Mouse (Mus musculus): ENCODE measurements around the gene Pofut2. TPM values are rescaled to one million over a fixed set of nuclear protein-coding genes. Genes with fewer than 3 reads are reported as not detected.

Gene Pofut2
- polyA plus RNA-seq, 1 experiment from 2014 or later = 83.9 TPM

GRCm38 (mm10) chr10:77289559-77289958 lies 30.5 kb downstream of the Pofut2 start:
- DNase-seq (ENCODE audit: low spot score) = no peak
- Histone ChIP-seq H3K4me2 (ENCODE audit: low read depth, severe bottlenecking) (no peak overlapping the region), H3K9me3 (ENCODE audit: control insufficient read depth, low read length) (no peaks in the 10 kb centered on the region), H3K36me3 (ENCODE audit: control insufficient read depth, insufficient read depth, low read length) (no peaks in the 10 kb centered on the region), H3K4me3 (ENCODE audit: low read depth, low read length) (no peak overlapping the region), H3K9ac (ENCODE audit: low read length) (no peak overlapping the region), H3K27me3 (ENCODE audit: control insufficient read depth, insufficient read depth, low read length) (no peaks in the 10 kb centered on the region), H3K4me1 (ENCODE audit: control insufficient read depth, insufficient read depth, low read length) (no peaks in the 10 kb centered on the region), H3K27ac (replicated peaks; ENCODE audit: low read depth, low read length) (no peak overlapping the region)
- 89% methylated on average over 8 of the region's 8 CpGs for WGBS
- ATAC-seq (ENCODE audit: insufficient number of reproducible peaks, low FRiP score, low TSS enrichment, low read depth) = no peak

- no peak for ATAC-seq (ENCODE audit: insufficient number of reproducible peaks, low FRiP score, low TSS enrichment, low read depth)
- no peak overlapping the region for H3K4me2 ChIP-seq (ENCODE audit: low read depth, severe bottlenecking)
- WGBS = 81% methylated on average over 17 of the region's 17 CpGs
- no peaks in the 10 kb centered on the region for H3K36me3 ChIP-seq (ENCODE audit: control insufficient read depth, insufficient read depth, low read length)
- DNase-seq (ENCODE audit: low spot score) = no peak
- no peak overlapping the region for H3K4me3 ChIP-seq (ENCODE audit: low read depth, low read length)
- H3K4me1 ChIP-seq (ENCODE audit: control insufficient read depth, insufficient read depth, low read length) = no peaks in the 10 kb centered on the region
- H3K27me3 ChIP-seq (ENCODE audit: control insufficient read depth, insufficient read depth, low read length) = no peaks in the 10 kb centered on the region
- H3K9ac ChIP-seq (ENCODE audit: low read length) = no peak overlapping the region
- no peak overlapping the region for H3K27ac ChIP-seq (replicated peaks; ENCODE audit: low read depth, low read length)
- no peaks in the 10 kb centered on the region for H3K9me3 ChIP-seq (ENCODE audit: control insufficient read depth, low read length)
These were observed 31.8 kb downstream of the Pofut2 start for GRCm38 (mm10) chr10:77290624-77291366.

- H3K9me3 ChIP-seq (ENCODE audit: control insufficient read depth, low read length) = no peaks in the 10 kb centered on the region
- WGBS = 90% methylated on average over 12 of the region's 12 CpGs
These were observed 35.7 kb downstream of the Pofut2 start for GRCm38 (mm10) chr10:77294691-77295090.

GRCm38 (mm10) chr10:77298621-77299020 lies 39.6 kb downstream of the Pofut2 start:
- DNase-seq (ENCODE audit: low spot score) (no peak), ATAC-seq (ENCODE audit: insufficient number of reproducible peaks, low FRiP score, low TSS enrichment, low read depth) (no peak)
- H3K27ac ChIP-seq (replicated peaks; ENCODE audit: low read depth, low read length) = no peak overlapping the region
- no peaks in the 10 kb centered on the region for H3K36me3 ChIP-seq (ENCODE audit: control insufficient read depth, insufficient read depth, low read length)
- no peak overlapping the region for H3K4me3 ChIP-seq (ENCODE audit: low read depth, low read length)
- no peaks in the 10 kb centered on the region for H3K9me3 ChIP-seq (ENCODE audit: control insufficient read depth, low read length)
- H3K4me1 ChIP-seq (ENCODE audit: control insufficient read depth, insufficient read depth, low read length) = no peaks in the 10 kb centered on the region
- no peak overlapping the region for H3K9ac ChIP-seq (ENCODE audit: low read length)
- no peaks in the 10 kb centered on the region for H3K27me3 ChIP-seq (ENCODE audit: control insufficient read depth, insufficient read depth, low read length)
- WGBS = 78% methylated on average over 8 of the region's 8 CpGs
- H3K4me2 ChIP-seq (ENCODE audit: low read depth, severe bottlenecking) = no peak overlapping the region

More at GRCm38 (mm10) chr10:77294691-77295090, 35.7 kb downstream of the Pofut2 start:
- no peaks in the 10 kb centered on the region for H3K4me1 ChIP-seq (ENCODE audit: control insufficient read depth, insufficient read depth, low read length)
- no peak for DNase-seq (ENCODE audit: low spot score)
- no peak overlapping the region for H3K27ac ChIP-seq (replicated peaks; ENCODE audit: low read depth, low read length)
- H3K4me2 ChIP-seq (ENCODE audit: low read depth, severe bottlenecking) = no peak overlapping the region
- no peaks in the 10 kb centered on the region for H3K36me3 ChIP-seq (ENCODE audit: control insufficient read depth, insufficient read depth, low read length)
- no peak overlapping the region for H3K4me3 ChIP-seq (ENCODE audit: low read depth, low read length)
- H3K9ac ChIP-seq (ENCODE audit: low read length) = no peak overlapping the region
- no peaks in the 10 kb centered on the region for H3K27me3 ChIP-seq (ENCODE audit: control insufficient read depth, insufficient read depth, low read length)
- ATAC-seq (ENCODE audit: insufficient number of reproducible peaks, low FRiP score, low TSS enrichment, low read depth) = no peak

GRCm38 (mm10) chr10:77299194-77299593 lies 40.2 kb downstream of the Pofut2 start:
- WGBS = 79% methylated on average over 2 of the region's 2 CpGs
- no peaks in the 10 kb centered on the region for H3K4me1 ChIP-seq (ENCODE audit: control insufficient read depth, insufficient read depth, low read length)
- H3K27ac ChIP-seq (replicated peaks; ENCODE audit: low read depth, low read length) = no peak overlapping the region
- no peak for ATAC-seq (ENCODE audit: insufficient number of reproducible peaks, low FRiP score, low TSS enrichment, low read depth)
- no peaks in the 10 kb centered on the region for H3K27me3 ChIP-seq (ENCODE audit: control insufficient read depth, insufficient read depth, low read length)
- H3K9me3 ChIP-seq (ENCODE audit: control insufficient read depth, low read length) = no peaks in the 10 kb centered on the region
- no peaks in the 10 kb centered on the region for H3K36me3 ChIP-seq (ENCODE audit: control insufficient read depth, insufficient read depth, low read length)
- H3K9ac ChIP-seq (ENCODE audit: low read length) = no peak overlapping the region
- H3K4me2 ChIP-seq (ENCODE audit: low read depth, severe bottlenecking) = no peak overlapping the region
- no peak for DNase-seq (ENCODE audit: low spot score)
- no peak overlapping the region for H3K4me3 ChIP-seq (ENCODE audit: low read depth, low read length)

- Histone ChIP-seq H3K4me1 (ENCODE audit: control insufficient read depth, insufficient read depth, low read length) (no peaks in the 10 kb centered on the region), H3K9ac (ENCODE audit: low read length) (no peak overlapping the region), H3K4me2 (ENCODE audit: low read depth, severe bottlenecking) (no peak overlapping the region), H3K27me3 (ENCODE audit: control insufficient read depth, insufficient read depth, low read length) (no peaks in the 10 kb centered on the region), H3K4me3 (ENCODE audit: low read depth, low read length) (no peak overlapping the region), H3K36me3 (ENCODE audit: control insufficient read depth, insufficient read depth, low read length) (no peaks in the 10 kb centered on the region), H3K9me3 (ENCODE audit: control insufficient read depth, low read length) (no peaks in the 10 kb centered on the region), H3K27ac (replicated peaks; ENCODE audit: low read depth, low read length) (no peak overlapping the region)
- no peak for DNase-seq (ENCODE audit: low spot score)
- WGBS = 86% methylated on average over 8 of the region's 8 CpGs
- no peak for ATAC-seq (ENCODE audit: insufficient number of reproducible peaks, low FRiP score, low TSS enrichment, low read depth)
These were observed 41.4 kb downstream of the Pofut2 start for GRCm38 (mm10) chr10:77300237-77300933.

- no peaks in the 10 kb centered on the region for H3K36me3 ChIP-seq (ENCODE audit: control insufficient read depth, insufficient read depth, low read length)
- H3K9ac ChIP-seq (ENCODE audit: low read length) = no peak overlapping the region
- no peak overlapping the region for H3K4me2 ChIP-seq (ENCODE audit: low read depth, severe bottlenecking)
- H3K9me3 ChIP-seq (ENCODE audit: control insufficient read depth, low read length) = no peaks in the 10 kb centered on the region
- H3K4me1 ChIP-seq (ENCODE audit: control insufficient read depth, insufficient read depth, low read length) = no peaks in the 10 kb centered on the region
- WGBS = 89% methylated on average over 4 of the region's 4 CpGs
- ATAC-seq (ENCODE audit: insufficient number of reproducible peaks, low FRiP score, low TSS enrichment, low read depth) = no peak
- H3K27ac ChIP-seq (replicated peaks; ENCODE audit: low read depth, low read length) = no peak overlapping the region
- DNase-seq (ENCODE audit: low spot score) = no peak
- H3K4me3 ChIP-seq (ENCODE audit: low read depth, low read length) = no peak overlapping the region
- no peaks in the 10 kb centered on the region for H3K27me3 ChIP-seq (ENCODE audit: control insufficient read depth, insufficient read depth, low read length)
These were observed 41.9 kb downstream of the Pofut2 start for GRCm38 (mm10) chr10:77300934-77301297.

GRCm38 (mm10) chr10:77304362-77304761 lies 45.3 kb downstream of the Pofut2 start:
- H3K27ac ChIP-seq (replicated peaks; ENCODE audit: low read depth, low read length) = no peak overlapping the region
- no peak overlapping the region for H3K4me3 ChIP-seq (ENCODE audit: low read depth, low read length)
- ATAC-seq (ENCODE audit: insufficient number of reproducible peaks, low FRiP score, low TSS enrichment, low read depth) (no peak), DNase-seq (ENCODE audit: low spot score) (no peak)
- no peak overlapping the region for H3K4me2 ChIP-seq (ENCODE audit: low read depth, severe bottlenecking)
- no peaks in the 10 kb centered on the region for H3K9me3 ChIP-seq (ENCODE audit: control insufficient read depth, low read length)
- H3K36me3 ChIP-seq (ENCODE audit: control insufficient read depth, insufficient read depth, low read length) = no peaks in the 10 kb centered on the region
- no peak overlapping the region for H3K9ac ChIP-seq (ENCODE audit: low read length)
- no peaks in the 10 kb centered on the region for H3K4me1 ChIP-seq (ENCODE audit: control insufficient read depth, insufficient read depth, low read length)
- 88% methylated on average over 3 of the region's 3 CpGs for whole genome bisulfite sequencing
- H3K27me3 ChIP-seq (ENCODE audit: control insufficient read depth, insufficient read depth, low read length) = no peaks in the 10 kb centered on the region
